Mouse (Mus musculus) liver, adult 10 weeks (tissue): ENCODE data around the gene Il3. TPM values are rescaled to one million over a fixed set of nuclear protein-coding genes. Genes with fewer than 3 reads are reported as not detected.

ENCODE experiments used
- polyA plus RNA-seq: library from polyadenylated mRNA; stranded (reverse); fragments of 350-450 nt; fragmentation: Illumina TruSeq; extraction: RNeasy Lipid Tissue Mini Kit (QIAGEN cat#74804); gene quantifications from one replicate; pipeline ENCODE4 v1.2.3, GENCODE M21; 2014; ENCODE audit warnings: low read depth, low replicate concordance

The Il3 gene
- polyA plus RNA-seq, result not detected

GRCm38 (mm10) chr11:54267177-54267576, at the start of gene Il3:
Il3 (minus strand) TSS chr11:54267277.

DNA sequence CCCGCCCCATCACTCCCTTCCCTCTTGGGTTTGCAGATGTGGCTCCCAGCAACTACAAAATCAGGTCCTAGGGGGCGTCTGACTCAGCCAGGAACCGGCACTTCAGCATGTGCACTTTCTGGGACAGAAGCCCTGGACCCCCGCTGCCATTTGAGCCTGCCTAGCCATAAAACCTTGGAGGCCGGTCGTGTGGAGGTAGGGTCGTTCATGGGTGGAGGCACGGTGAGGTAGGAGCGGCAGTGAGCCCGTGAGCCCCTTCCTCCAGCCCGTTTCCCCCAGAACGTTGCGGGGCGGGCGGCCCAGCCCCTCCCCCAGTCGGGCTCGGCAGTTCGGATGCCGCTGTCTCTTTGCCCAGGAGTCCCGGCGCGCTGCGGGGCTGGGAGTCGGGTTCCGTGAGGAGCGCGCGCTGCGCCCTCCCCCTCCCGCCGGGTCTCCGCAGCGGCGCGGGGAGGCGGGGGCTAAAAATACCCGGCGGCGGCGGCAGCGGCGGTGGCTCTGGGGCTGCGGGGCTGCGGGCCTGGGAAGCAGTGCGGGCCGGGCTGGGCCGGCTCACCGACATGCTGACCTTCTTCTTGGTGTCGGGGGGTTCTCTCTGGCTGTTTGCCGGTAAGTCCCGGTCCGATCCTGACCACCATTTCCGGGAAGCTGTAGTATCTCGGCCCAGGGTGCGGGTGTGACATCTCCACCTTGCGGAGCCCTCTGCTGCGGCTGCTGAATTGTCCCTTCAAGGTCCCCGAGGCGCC, 36.8 kb upstream of the Il3 start, which contains the start of gene Acsl6:
Acsl6 (plus strand) TSS at position 71 of the 743 bp plus-strand sequence.

GRCm38 (mm10) chr11:54248940-54249717, 17.9 kb downstream of the Il3 start, which contains the start of gene Csf2:
Csf2 (minus strand) TSS chr11:54249667.

Other genes with a start within 250 kb of the Il3 start
- gene Slc22a4, start 239.2 kb downstream of the Il3 start, polyA plus RNA-seq, result 2.5 TPM
- not detected for gene Pdlim4, start 198.3 kb downstream of the Il3 start, polyA plus RNA-seq
- 1.1 TPM for gene P4ha2, start 167.2 kb downstream of the Il3 start, polyA plus RNA-seq
- not detected for gene Csf2, start 17.6 kb downstream of the Il3 start, polyA plus RNA-seq
- not detected for gene Acsl6, start 36.5 kb upstream of the Il3 start, polyA plus RNA-seq
- gene Meikin, start 103.4 kb upstream of the Il3 start, polyA plus RNA-seq, result not detected
- 30.8 TPM for gene Fnip1, start 170.9 kb upstream of the Il3 start, polyA plus RNA-seq